Mouse (Mus musculus) cortical plate, adult 2 months (tissue): ENCODE measurements at regions not wholly inside any gene's neighbourhood (a gene's known extent, or its start where the extent isn't known, plus 50 kb on each side); places are given as distances from the start of the nearest gene placed in this dataset.

Experiments used
- CTCF ChIP-seq: fragments of 200-500 bp; IDR thresholded peaks from 2 replicates; pipeline ENCODE4 v1.5.1; 2011; ENCODE audit warnings: mild to moderate bottlenecking, control low read depth, low read length; ENCODE audit not compliant: insufficient read depth; ENCODE audit errors: extremely low read depth
- POLR2A ChIP-seq: fragments of 200-500 bp; IDR thresholded peaks from 2 replicates; pipeline ENCODE4 v1.6.1; 2011; ENCODE audit warnings: mild to moderate bottlenecking, low read length, control low read depth; ENCODE audit not compliant: insufficient read depth; ENCODE audit errors: extremely low read depth

- TF ChIP-seq CTCF: no peak
- TF ChIP-seq POLR2A: no peak
Measured at GRCm38 (mm10) chr1:78050231-78050630, 146.7 kb downstream of the Pax3 start.
